Mouse (Mus musculus) heart, postnatal 36 days (tissue): ENCODE data around the gene March2. TPM values are rescaled to one million over a fixed set of nuclear protein-coding genes. Genes with fewer than 3 reads are reported as not detected.

Experiments used
- DNase-seq, 2 experiments: peaks; one replicate each; pipeline ENCODE4 v3.0.0; 2021 to 2022
- intact Hi-C: fragments of 180-260 bp; cut with DNase I; formaldehyde crosslinking; loops from one replicate; pipeline ENCODE4 v1.15.1; 2025
- total RNA-seq, 2 experiments: library from RNA; stranded (reverse); gene quantifications; 2 replicates each; pipeline ENCODE4 v1.2.3; 2021

Gene March2
- total RNA-seq, 2 experiments from 2014 or later, result 141 to 157 TPM

DNA sequence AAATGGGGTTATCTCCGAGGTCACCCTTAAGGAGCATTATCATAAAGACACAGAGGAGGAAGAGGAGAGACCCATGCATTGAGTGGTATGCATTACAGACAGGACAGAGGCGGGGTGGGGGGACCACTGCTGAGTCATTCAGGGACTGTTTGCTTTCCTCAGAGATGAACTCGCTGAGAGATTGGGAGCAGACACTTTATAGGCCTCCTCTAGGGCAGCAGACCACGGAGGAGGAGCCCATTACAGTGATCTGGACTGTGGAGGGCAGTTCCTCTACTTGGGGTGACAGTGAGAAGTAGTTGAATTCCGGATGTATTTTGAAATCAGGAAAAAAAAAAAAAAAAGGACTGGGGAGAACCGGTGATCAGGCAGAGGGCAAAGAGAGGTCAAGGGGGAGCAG, 78.7 kb downstream of the March2 start:
- DNase-seq, result no peak
- intact Hi-C loops, result no loop called here

DNA sequence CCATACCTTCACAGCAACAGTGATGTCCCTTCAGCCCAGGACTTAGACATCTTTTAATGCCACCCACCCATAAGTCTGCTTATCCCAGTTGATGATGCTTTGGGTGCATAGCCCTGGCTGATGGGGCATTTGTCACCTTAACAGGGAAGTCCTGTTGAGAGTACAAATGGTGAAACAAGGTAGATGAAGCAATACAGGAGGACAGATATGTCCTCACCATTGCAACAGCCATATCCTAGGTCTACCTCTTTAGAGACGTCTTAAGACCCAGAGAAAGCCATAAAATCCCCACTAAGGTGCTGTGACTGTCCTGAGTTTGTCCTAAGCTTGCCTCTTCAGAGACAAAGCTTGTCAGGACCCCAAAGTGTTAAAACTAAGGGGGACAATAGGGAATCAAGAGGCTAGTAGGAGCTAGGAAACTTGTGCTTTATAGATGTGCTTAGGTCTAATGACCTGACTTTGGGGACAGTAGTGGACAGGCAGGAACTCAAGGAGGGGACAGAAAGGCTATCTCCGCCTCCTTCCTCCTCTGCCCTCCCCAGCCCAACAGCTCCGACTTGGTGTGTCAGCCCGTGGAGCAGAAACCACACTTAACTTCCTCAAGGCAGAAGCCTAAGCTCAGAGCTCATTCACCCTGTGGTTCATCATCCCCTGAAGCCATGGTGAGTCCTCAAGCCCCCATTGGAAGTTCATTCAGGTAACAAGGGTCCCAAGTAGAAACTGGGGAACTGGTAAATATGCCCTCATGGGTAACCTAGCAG, 80.8 kb downstream of the March2 start, which contains the start of gene Pram1:
Gene Pram1 (plus strand): TSS at position 541 of the 761 bp plus-strand sequence.
- DNase-seq, result no peak
- intact Hi-C loops, result no loop called here

DNA sequence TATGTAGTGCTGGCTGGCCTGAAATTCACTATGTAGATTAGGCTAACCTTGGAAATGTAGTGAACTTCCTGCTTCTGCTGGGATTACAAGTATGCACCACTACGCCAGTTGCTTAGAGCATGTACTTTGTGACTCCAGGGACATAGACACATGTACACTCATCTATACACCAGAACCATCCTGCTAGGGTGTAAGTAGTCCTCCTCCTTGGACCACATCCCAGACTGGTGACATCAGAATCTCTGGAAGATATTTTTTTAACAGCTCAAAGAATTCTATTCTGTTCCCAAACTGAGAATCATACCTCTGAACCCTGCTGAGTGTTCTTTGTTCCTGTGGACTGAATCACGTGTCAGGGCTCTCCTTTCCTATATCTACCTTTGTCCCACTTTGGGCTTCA, 81.4 kb downstream of the March2 start:
- intact Hi-C loops, result no loop called here
- no peak for DNase-seq

Other genes starting within 250 kb of the March2 start
- gene Adamts10, start 194.5 kb downstream of the March2 start, total RNA-seq, result 10 to 100 TPM; 18.3 to 19.7 TPM
- 1 to 10 TPM; 2.2 to 2.8 TPM for gene Myo1f, start 163.0 kb downstream of the March2 start, total RNA-seq
- 10 to 100 TPM in 1 of 2 experiments, 1 to 10 TPM in 1; 9.8 to 10.6 TPM for gene Zfp414, start 89.6 kb downstream of the March2 start, total RNA-seq
- gene Pram1, start 80.6 kb downstream of the March2 start, total RNA-seq, result under 1 TPM in 1 of 2 experiments, not detected in 1; 0.22 TPM
- 10 to 100 TPM; 82.5 to 83.7 TPM for gene Hnrnpm, start 31.8 kb downstream of the March2 start, total RNA-seq
- gene Rab11b, start 41.9 kb upstream of the March2 start, total RNA-seq, result 100 to 1,000 TPM; 269 to 304 TPM
- 10 to 100 TPM; 18.2 to 58.8 TPM for gene Angptl4, start 63.2 kb upstream of the March2 start, total RNA-seq
- 10 to 100 TPM; 55.7 to 81.7 TPM for gene Kank3, start 91.8 kb upstream of the March2 start, total RNA-seq
- gene Rps28, start 105.9 kb upstream of the March2 start, total RNA-seq, result 100 to 1,000 TPM; 764 to 784 TPM
- gene Ndufa7, start 105.9 kb upstream of the March2 start, total RNA-seq, result 100 to 1,000 TPM; 648 to 672 TPM
- 10 to 100 TPM; 28.6 to 34.6 TPM for gene Cd320, start 124.4 kb upstream of the March2 start, total RNA-seq
- not detected for gene Gm7029, start 155.2 kb upstream of the March2 start, total RNA-seq
- gene Kifc1, start 172.0 kb upstream of the March2 start, total RNA-seq, result 1 to 10 TPM in 1 of 2 experiments, under 1 TPM in 1; 0.87 to 1.5 TPM
- not detected for gene Platr17, start 186.5 kb upstream of the March2 start, total RNA-seq
- 10 to 100 TPM; 15.7 to 18.0 TPM for gene Daxx, start 190.7 kb upstream of the March2 start, total RNA-seq
- gene Tapbp, start 197.2 kb upstream of the March2 start, total RNA-seq, result 100 to 1,000 TPM; 103 to 112 TPM
- 10 to 100 TPM; 20.1 to 20.6 TPM for gene Zbtb22, start 197.2 kb upstream of the March2 start, total RNA-seq
- gene Rgl2, start 210.9 kb upstream of the March2 start, total RNA-seq, result 10 to 100 TPM; 38.7 TPM
- gene Pfdn6, start 221.7 kb upstream of the March2 start, total RNA-seq, result 10 to 100 TPM; 77.0 to 84.7 TPM
- gene Wdr46, start 222.0 kb upstream of the March2 start, total RNA-seq, result 10 to 100 TPM; 10.1 to 11.5 TPM
- gene B3galt4, start 232.8 kb upstream of the March2 start, total RNA-seq, result 1 to 10 TPM; 2.7 to 2.9 TPM
- 10 to 100 TPM; 38.8 to 41.4 TPM for gene Vps52, start 237.1 kb upstream of the March2 start, total RNA-seq
- 100 to 1,000 TPM; 411 to 417 TPM for gene Rps18, start 237.3 kb upstream of the March2 start, total RNA-seq